Mouse (Mus musculus) CH12.LX (cell line): ENCODE measurements around the gene Arl5c. TPM values are rescaled to one million over a fixed set of nuclear protein-coding genes. Genes with fewer than 3 reads are reported as not detected.

Experiments used
- DNase-seq: peaks from one replicate; pipeline ENCODE4 v3.0.0-alpha.2; 2013; ENCODE audit errors: extremely low read depth
- H3K27ac ChIP-seq: 2 replicates; pipeline ENCODE4 v1.5.1; 2012; ENCODE audit warnings: low read depth, mild to moderate bottlenecking, control low read depth, moderate library complexity; ENCODE audit not compliant: insufficient read depth
- H3K27me3 ChIP-seq: replicated peaks from 2 replicates; pipeline ENCODE3; 2012; ENCODE audit warnings: inconsistent platforms
- H3K36me3 ChIP-seq, 2 experiments: replicated peaks in 1 of 2; 2 replicates each; pipeline versions ENCODE3 to v1.6.1; 2012; ENCODE audit warnings: inconsistent platforms in 1 of 2, low read length in 1 of 2, mild to moderate bottlenecking in 1 of 2, mixed read lengths in 1 of 2, moderate library complexity in 1 of 2; ENCODE audit not compliant: control insufficient read depth in 1 of 2, insufficient read depth in 1 of 2
- H3K4me1 ChIP-seq, 2 experiments: 2 replicates each; pipeline ENCODE4 v1.6.1; 2012; ENCODE audit warnings: inconsistent platforms in 1 of 2, moderate library complexity in 1 of 2; ENCODE audit not compliant: insufficient read depth in 2 of 2, control insufficient read depth in 1 of 2
- H3K4me2 ChIP-seq: 2 replicates; pipeline ENCODE4 v1.6.1; 2012; ENCODE audit warnings: low read depth, mild to moderate bottlenecking, control low read depth; ENCODE audit not compliant: poor library complexity, insufficient read depth, severe bottlenecking
- H3K4me3 ChIP-seq, 3 experiments: fragments of 150-350 bp in 1 of 3; sonication (generic) in 1 of 3; replicated peaks in 1 of 3; 2 replicates each; pipeline versions ENCODE3 to v1.5.1; 2011 to 2012; ENCODE audit warnings: low read depth in 2 of 3, low read length in 2 of 3, mild to moderate bottlenecking in 2 of 3, moderate library complexity in 2 of 3, control low read depth in 1 of 3, improper control_type of control experiment in 1 of 3, inconsistent platforms in 1 of 3, mixed read lengths in 1 of 3; ENCODE audit not compliant: poor library complexity in 1 of 3
- H3K79me2 ChIP-seq: replicated peaks from 2 replicates; pipeline ENCODE4 v1.6.1; 2012; ENCODE audit warnings: mild to moderate bottlenecking, moderate library complexity; ENCODE audit not compliant: control insufficient read depth, poor library complexity, insufficient read depth, severe bottlenecking; ENCODE audit errors: extremely low read depth
- H3K9ac ChIP-seq: 2 replicates; pipeline ENCODE4 v1.6.1; 2012; ENCODE audit warnings: low read depth, mild to moderate bottlenecking, control low read depth, moderate library complexity; ENCODE audit not compliant: insufficient read depth
- H3K9me3 ChIP-seq: replicated peaks from 2 replicates; pipeline ENCODE3; 2012; ENCODE audit warnings: low read length, inconsistent platforms, mixed read lengths
- BHLHE40 ChIP-seq: IDR thresholded peaks from 2 replicates; pipeline ENCODE4 v1.6.1; 2011; ENCODE audit warnings: mild to moderate bottlenecking, low read depth, low read length, improper control_type of control experiment
- CHD1 ChIP-seq: IDR thresholded peaks from 2 replicates; pipeline ENCODE4 v1.6.1; 2012; ENCODE audit warnings: low read depth, low read length, improper control_type of control experiment, inconsistent platforms
- CHD2 ChIP-seq: IDR thresholded peaks from 2 replicates; pipeline ENCODE4 v1.6.1; 2011; ENCODE audit warnings: low read length, improper control_type of control experiment
- CTCF ChIP-seq, 2 experiments: IDR thresholded peaks in 1 of 2; conservative IDR thresholded peaks in 1 of 2; 2 replicates each; pipeline ENCODE4 v1.5.1; 2011 to 2012; ENCODE audit warnings: low read depth in 2 of 2, low read length in 2 of 2, improper control_type of control experiment in 1 of 2, inconsistent platforms in 1 of 2, mild to moderate bottlenecking in 1 of 2, moderate library complexity in 1 of 2
- E2F4 ChIP-seq: IDR thresholded peaks from 2 replicates; pipeline ENCODE4 v1.6.1; 2011; ENCODE audit warnings: low read depth, low read length, improper control_type of control experiment; ENCODE audit not compliant: insufficient replicate concordance
- EP300 ChIP-seq: IDR thresholded peaks from 2 replicates; pipeline ENCODE4 v1.6.1; 2011; ENCODE audit warnings: low read length, improper control_type of control experiment
- ETS1 ChIP-seq: conservative IDR thresholded peaks from 2 replicates; pipeline ENCODE4 v1.6.1; 2012; ENCODE audit warnings: low read depth, mild to moderate bottlenecking, inconsistent platforms, low read length, improper control_type of control experiment, moderate library complexity
- JUN ChIP-seq: IDR thresholded peaks from 2 replicates; pipeline ENCODE4 v1.6.1; 2011; ENCODE audit warnings: low read depth, mild to moderate bottlenecking, low read length, improper control_type of control experiment, moderate library complexity; ENCODE audit not compliant: insufficient read depth
- KAT2A ChIP-seq: IDR thresholded peaks from 2 replicates; pipeline ENCODE4 v1.6.1; 2012; ENCODE audit warnings: low read length, improper control_type of control experiment, inconsistent platforms; ENCODE audit not compliant: insufficient replicate concordance
- MEF2A ChIP-seq: IDR thresholded peaks from 2 replicates; pipeline ENCODE4 v1.6.1; 2014; ENCODE audit warnings: low read depth, mild to moderate bottlenecking, inconsistent platforms, low read length, improper control_type of control experiment, borderline replicate concordance
- MYC ChIP-seq: IDR thresholded peaks from 2 replicates; pipeline ENCODE4 v1.6.1; 2011; ENCODE audit warnings: low read depth, mild to moderate bottlenecking, improper control_type of control experiment, low read length
- NRF1 ChIP-seq: IDR thresholded peaks from 2 replicates; pipeline ENCODE4 v1.6.1; 2014; ENCODE audit warnings: low read depth, mild to moderate bottlenecking, inconsistent platforms, low read length, improper control_type of control experiment, moderate library complexity
- POLR2A ChIP-seq: IDR thresholded peaks from 2 replicates; pipeline ENCODE4 v1.6.1; 2011; ENCODE audit warnings: low read depth, mild to moderate bottlenecking, improper control_type of control experiment, low read length
- POLR2AphosphoS2 ChIP-seq: IDR thresholded peaks from 2 replicates; pipeline ENCODE4 v1.6.1; 2011; ENCODE audit warnings: low read depth, low read length, improper control_type of control experiment
- RAD21 ChIP-seq: IDR thresholded peaks from 2 replicates; pipeline ENCODE4 v1.6.1; 2011; ENCODE audit warnings: low read depth, mild to moderate bottlenecking, low read length, improper control_type of control experiment, moderate library complexity
- RCOR1 ChIP-seq: conservative IDR thresholded peaks from 2 replicates; pipeline ENCODE4 v1.6.1; 2012; ENCODE audit warnings: low read depth, mild to moderate bottlenecking, inconsistent platforms, low read length, improper control_type of control experiment
- SIN3A ChIP-seq: IDR thresholded peaks from 2 replicates; pipeline ENCODE4 v1.6.1; 2012; ENCODE audit warnings: low read length, improper control_type of control experiment, inconsistent platforms
- SMC3 ChIP-seq: IDR thresholded peaks from 2 replicates; pipeline ENCODE4 v1.6.1; 2011; ENCODE audit warnings: low read depth, low read length, improper control_type of control experiment
- TBP ChIP-seq: conservative IDR thresholded peaks from 2 replicates; pipeline ENCODE4 v1.6.1; 2011; ENCODE audit warnings: low read depth, low read length, improper control_type of control experiment
- USF1 ChIP-seq: IDR thresholded peaks from 2 replicates; pipeline ENCODE4 v1.6.1; 2014; ENCODE audit warnings: low read depth, mild to moderate bottlenecking, inconsistent platforms, low read length, improper control_type of control experiment
- ZMIZ1 ChIP-seq: IDR thresholded peaks from 2 replicates; pipeline ENCODE4 v1.6.1; 2012; ENCODE audit warnings: low read depth, mild to moderate bottlenecking, inconsistent platforms, low read length, improper control_type of control experiment
- dilution Hi-C: fragments of 300-500 bp; cut with MboI; formaldehyde crosslinking; loops from 2 replicates; pipeline ENCODE4 v1.14.3; 2020; ENCODE audit warnings: low sequenced_read_pairs; ENCODE audit not compliant: extremely low pct_unique_long_range_greater_than_20kb, extremely low pct_ligation_motif_present
- in situ Hi-C: fragments of 300-500 bp; cut with MboI; formaldehyde crosslinking; loops from 3 replicates; pipeline ENCODE4 v1.14.3; 2019; ENCODE audit warnings: low sequenced_read_pairs, low pct_ligation_motif_present, low pct_unique_long_range_greater_than_20kb, mixed read lengths
- polyA plus RNA-seq: library from polyadenylated mRNA; unstranded; fragments of >175 nt; gene quantifications from 2 replicates; pipeline ENCODE4 v1.2.1, GENCODE M21; 2012; ENCODE audit warnings: low read depth; ENCODE audit not compliant: insufficient read length
- total RNA-seq, 2 experiments: library from RNA; depleted of rRNA; stranded (reverse); fragments of 300-350 nt in 1 of 2; fragments of >200 nt in 1 of 2; gene quantifications; 2 replicates each; pipeline ENCODE4 v1.2.3; 2012 to 2014

Gene Arl5c
- total and polyA plus RNA-seq, 3 experiments: 28.5 to 45.5 (median 32.2) TPM

DNA sequence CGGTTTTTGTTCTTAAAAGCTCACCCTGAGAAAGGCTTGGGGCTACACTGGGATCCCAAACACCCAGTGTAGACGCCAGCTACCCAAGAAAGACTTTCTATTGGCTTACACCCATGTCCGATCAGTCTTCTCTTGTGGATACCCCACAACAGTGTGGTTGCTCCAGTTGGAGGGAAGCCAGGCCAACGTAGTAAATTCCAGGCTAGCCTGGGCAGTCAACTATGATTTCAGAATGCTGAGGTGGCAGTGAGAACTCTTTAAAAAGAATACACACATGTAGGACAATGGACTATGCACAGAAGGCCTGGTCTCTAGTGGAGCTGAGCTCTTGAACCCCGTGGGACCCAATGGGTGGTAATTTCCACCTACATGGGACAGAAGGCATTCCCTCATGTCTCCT is 21.2 kb downstream of the Arl5c start:
- no peak for DNase-seq
- Histone ChIP-seq H3K4me2 (no peak overlapping the region), H3K9ac (no peak overlapping the region), H3K4me3 (no peak overlapping the region), H3K27me3 (peaks cover 9% of the 10 kb centered on the region), H3K79me2 (no peaks in the 10 kb centered on the region), H3K27ac (no peak overlapping the region), H3K36me3 (no peaks in the 10 kb centered on the region), H3K4me1 (peaks cover 12 to 30% of the 10 kb centered on the region in 2 experiments), H3K9me3 (peaks cover 3% of the 10 kb centered on the region)
- in situ Hi-C loops: loop anchor here (5.0 kb wide), 1 partner anchor 37 kb away; no protein-coding TSS in a partner anchor
- TF ChIP-seq MEF2A (no peak), USF1 (no peak), ZMIZ1 (no peak), TBP (no peak), E2F4 (no peak), JUN (no peak), BHLHE40 (no peak), EP300 (no peak)
- dilution Hi-C loops: no loop called here

DNA sequence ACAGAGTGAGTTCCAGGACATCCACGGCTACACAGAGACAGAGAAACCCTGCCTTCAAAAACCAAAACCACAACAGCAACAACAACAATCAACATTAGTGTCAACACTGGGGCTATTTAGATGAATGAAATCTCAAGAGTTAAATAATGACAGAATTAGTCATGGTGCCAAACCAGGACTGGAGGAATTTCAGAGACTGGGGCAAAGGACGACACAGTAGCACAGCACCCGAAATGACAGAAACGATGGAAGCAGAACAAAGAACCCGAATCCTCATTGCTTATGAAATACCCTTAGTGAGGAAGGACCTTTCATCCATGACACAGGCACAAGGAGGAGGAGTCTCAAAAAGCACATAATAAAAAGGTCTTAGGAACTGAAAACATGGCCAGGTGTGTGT is 21.8 kb downstream of the Arl5c start:
- dilution Hi-C loops: no loop called here
- in situ Hi-C loops: loop anchor here (5.0 kb wide), 1 partner anchor 37 kb away; no protein-coding TSS in a partner anchor
- peaks cover 14% of the 10 kb centered on the region for H3K27me3 ChIP-seq

DNA sequence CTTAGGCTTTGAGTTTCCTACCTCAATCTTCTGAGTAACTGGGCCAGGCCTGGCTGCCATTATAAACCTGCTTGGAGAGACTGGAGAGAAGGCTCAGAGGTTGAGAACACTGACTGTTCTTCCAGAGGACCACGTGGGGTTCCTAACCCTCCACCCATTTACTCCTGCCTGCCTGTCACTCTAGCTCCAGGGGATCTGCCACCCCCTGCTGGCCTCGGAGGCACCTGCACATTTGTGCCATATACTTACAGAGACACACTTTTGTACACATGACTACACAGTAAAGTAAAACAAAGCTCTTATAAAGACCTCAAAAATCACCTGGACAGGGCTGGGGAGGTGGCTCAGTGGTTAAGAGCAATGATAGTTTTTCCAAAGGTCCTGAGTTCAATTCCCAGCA is 23.5 kb downstream of the Arl5c start:
- H3K4me2 ChIP-seq: no peak overlapping the region
- H3K36me3 ChIP-seq: no peaks in the 10 kb centered on the region
- H3K4me3 ChIP-seq: no peak overlapping the region
- peaks cover 3% of the 10 kb centered on the region for H3K9me3 ChIP-seq
- H3K79me2 ChIP-seq: no peaks in the 10 kb centered on the region
- no peak overlapping the region for H3K9ac ChIP-seq
- TF ChIP-seq CTCF (conservative IDR thresholded peaks at IDR 0.05 in 1 of 2, IDR thresholded peaks at IDR 0.05 in 1 of 2; ENCODE audit: low read depth in 2 of 2, low read length in 2 of 2): peak in 1 of 2 experiments; percentile 54; a peak in 2 of 4 replicates
- no peak for TF ChIP-seq ETS1
- TF ChIP-seq RAD21: peak; percentile 25; the same call in 1 of the 2 replicates
- no peak for TF ChIP-seq CHD2
- TF ChIP-seq SMC3: peak; percentile 53
- TF ChIP-seq, all 38 proteins: peak for 3
- H3K4me1 ChIP-seq: peaks cover 0 to 7% of the 10 kb centered on the region in 2 experiments; a peak in 2 of 4 replicates
- H3K27ac ChIP-seq: no peak overlapping the region
- no peak for DNase-seq
- dilution Hi-C loops: no loop called here
- in situ Hi-C loops: loop anchor here (5.0 kb wide), 1 partner anchor 35 kb away; no protein-coding TSS in a partner anchor
- peaks cover 19% of the 10 kb centered on the region for H3K27me3 ChIP-seq

More for the DNA sequence above, 21.8 kb downstream of the Arl5c start:
- Histone ChIP-seq H3K4me2 (no peak overlapping the region), H3K79me2 (no peaks in the 10 kb centered on the region), H3K27ac (no peak overlapping the region), H3K4me1 (peaks cover 12 to 24% of the 10 kb centered on the region in 2 experiments), H3K9me3 (peaks cover 3% of the 10 kb centered on the region), H3K9ac (no peak overlapping the region), H3K36me3 (no peaks in the 10 kb centered on the region), H3K4me3 (no peak overlapping the region)
- no peak for DNase-seq
- no peak for TF ChIP-seq TBP
- TF ChIP-seq RAD21: no peak
- no peak for TF ChIP-seq MEF2A
- TF ChIP-seq BHLHE40: no peak
- TF ChIP-seq SMC3: no peak
- TF ChIP-seq SIN3A: no peak
- no peak for TF ChIP-seq POLR2AphosphoS2
- no peak for TF ChIP-seq MYC
- TF ChIP-seq CHD1: no peak
- TF ChIP-seq RCOR1: no peak
- no peak for TF ChIP-seq POLR2A
- no peak for TF ChIP-seq KAT2A
- TF ChIP-seq NRF1: no peak
